Mouse (Mus musculus): ENCODE measurements around the gene Gm29735.

GRCm38 (mm10) chr7:142152191-142152590 is 4.7 kb downstream of the Gm29735 start:
- TF ChIP-seq MAX (IDR thresholded peaks at IDR 0.05) = no peak
- TF ChIP-seq CTCF (IDR thresholded peaks at IDR 0.05; ENCODE audit: control insufficient read depth, insufficient read depth, insufficient read length) = no peak
- TF ChIP-seq USF1 (IDR thresholded peaks at IDR 0.05; ENCODE audit: low read depth) = no peak
- TF ChIP-seq MYOG (IDR thresholded peaks at IDR 0.05; ENCODE audit: control insufficient read depth, extremely low read depth, insufficient read length) = no peak
- no peak for TF ChIP-seq CEBPB (IDR thresholded peaks at IDR 0.05; ENCODE audit: low read depth)
- TF ChIP-seq FOSL1 (IDR thresholded peaks at IDR 0.05; ENCODE audit: insufficient read depth, low read length, poor library complexity, severe bottlenecking) = no peak
